Mouse (Mus musculus): ENCODE results near the gene Tsfm.

Tsfm gene

GRCm38 (mm10) chr10:126984189-126985004 is 46.2 kb downstream of the Tsfm start:
- no peak for DNase-seq

- no peak for DNase-seq
These were observed 47.4 kb downstream of the Tsfm start for GRCm38 (mm10) chr10:126983193-126983725.

- no peak for DNase-seq
These were observed 48.9 kb downstream of the Tsfm start for GRCm38 (mm10) chr10:126981746-126982145.

- no peak for DNase-seq
These were observed 49.6 kb downstream of the Tsfm start for GRCm38 (mm10) chr10:126980933-126981530.

GRCm38 (mm10) chr10:126980221-126980932 is 50.3 kb downstream of the Tsfm start:
- no peak for DNase-seq

- DNase-seq = peak in 1 of 2 experiments; percentile 42
These were observed 50.9 kb downstream of the Tsfm start for GRCm38 (mm10) chr10:126979636-126980151.

- DNase-seq = peak; percentile 45 to 64
These were observed 51.5 kb downstream of the Tsfm start for GRCm38 (mm10) chr10:126979121-126979635.

GRCm38 (mm10) chr10:126978277-126978994 is 52.2 kb downstream of the Tsfm start, which contains the start of gene Ctdsp2:
Gene Ctdsp2 (plus strand): TSS chr10:126978717.
- DNase-seq = peak; percentile 97 to 99

GRCm38 (mm10) chr10:126977076-126977475 is 53.6 kb downstream of the Tsfm start:
- no peak for DNase-seq

- no peak for DNase-seq
These were observed 54.9 kb downstream of the Tsfm start for GRCm38 (mm10) chr10:126975706-126976105.

- no peak for DNase-seq
These were observed 57.7 kb downstream of the Tsfm start for GRCm38 (mm10) chr10:126972988-126973387.

GRCm38 (mm10) chr10:126972051-126972725 is 58.5 kb downstream of the Tsfm start:
- no peak for DNase-seq

GRCm38 (mm10) chr10:126971363-126972050 is 59.1 kb downstream of the Tsfm start:
- DNase-seq = no peak

- DNase-seq = no peak
These were observed 66.8 kb downstream of the Tsfm start for GRCm38 (mm10) chr10:126963821-126964220.

- DNase-seq = no peak
These were observed 67.7 kb downstream of the Tsfm start for GRCm38 (mm10) chr10:126962966-126963330.

GRCm38 (mm10) chr10:126962271-126962965 is 68.2 kb downstream of the Tsfm start:
- DNase-seq = no peak

GRCm38 (mm10) chr10:126961757-126962156 is 68.9 kb downstream of the Tsfm start:
- DNase-seq = no peak

Measured in spleen, adult 18-20 months (tissue).